Mouse (Mus musculus): ENCODE data around the gene Nanos2.

Nanos2 gene

GRCm38 (mm10) chr7:19024096-19024506, 36.9 kb downstream of the Nanos2 start, which contains the start of gene Sympk:
TSS of gene Sympk (plus strand) at chr7:19024377.
- ChIA-PET CTCF (interaction anchor here (0.8 to 2.8 kb wide), 18 partner anchors 9 to 132 kb away, joined by 3 to 12 read pairs (median 4); partner anchors contain the start of genes Irf2bp1 (in 1 of the 4), Mypop (in 1 of the 4), Rsph6a (in 1 of the 4) and Six5 (in 1 of the 4)), POLR2A (interaction anchor here in 3 of 4 experiments (0.8 to 2.7 kb wide), 16 partner anchors 10 to 248 kb away, joined by 3 to 8 read pairs (median 4); partner anchors contain the start of genes Irf2bp1 (in 1 of the 3) and Mypop (in 1 of the 3))

- CTCF ChIA-PET, result interaction anchor here in 2 of 4 experiments (0.8 to 2.8 kb wide), 3 partner anchors 19 to 133 kb away, joined by 3 to 12 read pairs (median 4); no protein-coding TSS in a partner anchor
- POLR2A ChIA-PET, result interaction anchor here in 2 of 4 experiments (1.0 to 2.7 kb wide), 2 partner anchors 10 to 16 kb away, joined by 3 to 8 read pairs; no protein-coding TSS in a partner anchor
Measured at GRCm38 (mm10) chr7:19024581-19025255, 37.5 kb downstream of the Nanos2 start.

- POLR2A ChIA-PET, result interaction anchor here in 3 of 4 experiments (0.6 to 2.1 kb wide), 8 partner anchors 10 to 126 kb away, joined by 3 to 6 read pairs (median 4); partner anchors contain the start of gene Rsph6a (in 2 of the 3)
- CTCF ChIA-PET, result interaction anchor here (0.6 to 1.7 kb wide), 11 partner anchors 8 to 1980 kb away, joined by 3 to 10 read pairs (median 4); partner anchors contain the start of genes Rsph6a (in 2 of the 4) and Six5 (in 1 of the 4)
Measured at GRCm38 (mm10) chr7:19028067-19028466, 40.9 kb downstream of the Nanos2 start.

- POLR2A ChIA-PET, result interaction anchor here in 2 of 4 experiments (0.9 to 2.1 kb wide), 3 partner anchors 9 to 51 kb away, joined by 3 to 6 read pairs (median 4); no protein-coding TSS in a partner anchor
- CTCF ChIA-PET, result interaction anchor here in 1 of 4 experiments (0.8 to 1.4 kb wide), 5 partner anchors 15 to 64 kb away, joined by 3 to 4 read pairs (median 4); partner anchors contain the start of genes Mypop, Rsph6a and Six5
Measured at GRCm38 (mm10) chr7:19029084-19029653, 42.0 kb downstream of the Nanos2 start.

GRCm38 (mm10) chr7:19031641-19032040, 44.4 kb downstream of the Nanos2 start:
- CTCF ChIA-PET, result interaction anchor here in 2 of 4 experiments (0.6 to 2.5 kb wide), 2 partner anchors 22 to 132 kb away, joined by 3 to 7 read pairs; partner anchors contain the start of gene Rsph6a (in 1 of the 2)
- POLR2A ChIA-PET, result interaction anchor here in 3 of 4 experiments (0.9 to 1.7 kb wide), 5 partner anchors 9 to 21 kb away, joined by 3 to 5 read pairs (median 3); no protein-coding TSS in a partner anchor

Data from embryonic stem cell, embryonic (primary cell).